Mouse (Mus musculus): Measurements from ENCODE around the gene Ankrd45. TPM values are rescaled to one million over a fixed set of nuclear protein-coding genes. Genes with fewer than 3 reads are reported as not detected.

Gene Ankrd45
- polyA plus RNA-seq (2012; rRNA removed) = 38.5 and 41.3 TPM in 2 replicates

DNA sequence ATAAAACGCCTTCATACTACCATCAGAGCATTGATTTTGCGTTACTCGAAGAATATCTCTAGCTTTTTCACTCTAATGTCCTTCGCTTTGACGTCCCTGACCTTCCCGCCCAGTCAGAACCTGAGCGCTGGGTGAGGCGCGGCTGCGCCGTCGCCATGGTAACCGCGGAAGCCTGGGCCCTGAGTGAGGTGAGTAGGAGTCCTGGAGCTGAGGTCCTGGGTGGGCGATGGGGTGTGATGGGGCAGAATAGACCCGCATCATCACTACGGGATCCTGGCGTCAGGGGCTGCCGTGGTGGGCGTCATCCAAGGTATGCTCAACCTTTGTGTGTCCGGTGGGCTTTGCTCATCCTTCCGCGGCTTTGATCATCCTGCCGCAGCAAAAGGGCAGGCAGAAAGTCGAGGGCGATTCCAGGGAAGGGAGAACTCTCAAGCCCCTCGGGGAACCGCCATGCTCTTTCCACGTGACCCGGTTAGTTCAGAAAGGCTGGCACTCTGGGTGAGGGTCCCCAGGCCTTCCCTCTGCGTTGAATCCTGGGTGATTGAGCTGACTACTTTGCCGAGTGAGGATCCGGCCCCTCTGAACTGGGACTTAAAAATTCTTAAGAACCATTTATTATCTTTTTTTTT is at the start of gene Ankrd45:
Gene Ankrd45 (plus strand): TSS at position 161 of the 629 bp plus-strand sequence.
- Histone ChIP-seq H3K27ac (ENCODE audit: insufficient read depth, low read length) (0 out of 2 replicates have a peak within 1 kb of the TSS, but pooled peaks have one; percentile 24), H3K4me1 (ENCODE audit: control insufficient read depth, insufficient read depth, low read length) (no peaks in the 10 kb centered on the region), H3K4me3 (ENCODE audit: insufficient read depth, low read length) (peak within 1 kb of the TSS; percentile 80)
- TF ChIP-seq CTCF (IDR thresholded peaks at IDR 0.05; ENCODE audit: extremely low read depth, insufficient read depth, low read length) (no peak), POLR2A (IDR thresholded peaks at IDR 0.05; ENCODE audit: extremely low read depth, insufficient read depth, low read length) (peak; percentile 43; the same call in 1 of the 2 replicates)

DNA sequence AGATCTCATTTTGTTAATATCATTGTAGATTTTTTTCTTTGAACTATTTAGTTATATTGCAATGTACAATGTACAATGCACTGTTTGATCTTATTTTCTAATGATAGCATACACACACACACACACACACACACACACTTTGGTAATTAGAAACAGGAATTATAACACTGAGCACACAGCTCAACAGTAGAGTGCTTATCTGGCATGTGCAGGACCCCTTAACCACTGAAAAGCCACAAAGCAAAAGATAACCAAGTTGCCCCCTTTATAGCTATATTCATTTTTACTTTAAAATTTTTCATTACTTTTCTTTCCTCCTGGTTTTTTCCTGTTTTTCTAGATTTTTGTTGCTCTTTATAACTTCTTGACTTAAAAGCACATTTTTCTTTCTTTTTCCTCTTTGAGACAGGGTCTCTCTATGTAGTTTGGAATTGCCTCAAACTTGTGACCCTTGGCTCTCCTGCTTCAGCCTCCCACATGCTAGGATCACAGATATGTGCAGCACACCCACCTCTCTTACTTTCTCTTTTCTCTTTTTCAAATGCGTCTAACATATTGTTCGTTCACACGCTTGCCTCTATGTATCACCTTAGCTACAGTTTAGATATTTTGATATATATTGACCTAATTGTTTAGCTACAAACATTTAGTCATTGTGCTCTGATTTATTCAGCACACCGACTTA is 42.6 kb upstream of the Ankrd45 start:
- TF ChIP-seq POLR2A (IDR thresholded peaks at IDR 0.05; ENCODE audit: extremely low read depth, insufficient read depth, low read length) (no peak), CTCF (IDR thresholded peaks at IDR 0.05; ENCODE audit: extremely low read depth, insufficient read depth, low read length) (no peak)
- Histone ChIP-seq H3K27ac (ENCODE audit: insufficient read depth, low read length) (no peak overlapping the region), H3K4me3 (ENCODE audit: insufficient read depth, low read length) (no peak overlapping the region), H3K4me1 (ENCODE audit: control insufficient read depth, insufficient read depth, low read length) (no peaks in the 10 kb centered on the region)

DNA sequence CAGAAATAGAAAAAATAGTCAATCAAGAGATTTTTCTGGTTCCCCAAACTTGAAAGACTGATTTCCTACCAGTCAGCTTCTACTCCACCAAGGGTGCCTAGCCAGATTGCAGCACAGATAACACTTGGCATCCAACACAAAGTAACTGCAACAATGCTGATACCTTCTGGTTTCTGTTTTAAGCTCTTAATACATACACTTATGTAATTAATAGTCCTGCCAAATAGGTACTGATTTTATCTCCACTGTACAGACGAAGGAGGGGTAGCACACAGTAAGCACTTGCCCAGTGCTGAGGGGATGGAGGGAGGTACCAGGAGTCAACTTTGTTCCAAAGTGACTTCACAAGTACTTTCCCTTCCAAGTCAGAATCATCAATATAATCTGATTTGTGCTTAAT is 38.6 kb upstream of the Ankrd45 start:
- no peak overlapping the region for H3K4me3 ChIP-seq (ENCODE audit: insufficient read depth, low read length)
- TF ChIP-seq POLR2A (IDR thresholded peaks at IDR 0.05; ENCODE audit: extremely low read depth, insufficient read depth, low read length) (no peak), CTCF (IDR thresholded peaks at IDR 0.05; ENCODE audit: extremely low read depth, insufficient read depth, low read length) (no peak)
- H3K4me1 ChIP-seq (ENCODE audit: control insufficient read depth, insufficient read depth, low read length) = no peaks in the 10 kb centered on the region
- no peak overlapping the region for H3K27ac ChIP-seq (ENCODE audit: insufficient read depth, low read length)

DNA sequence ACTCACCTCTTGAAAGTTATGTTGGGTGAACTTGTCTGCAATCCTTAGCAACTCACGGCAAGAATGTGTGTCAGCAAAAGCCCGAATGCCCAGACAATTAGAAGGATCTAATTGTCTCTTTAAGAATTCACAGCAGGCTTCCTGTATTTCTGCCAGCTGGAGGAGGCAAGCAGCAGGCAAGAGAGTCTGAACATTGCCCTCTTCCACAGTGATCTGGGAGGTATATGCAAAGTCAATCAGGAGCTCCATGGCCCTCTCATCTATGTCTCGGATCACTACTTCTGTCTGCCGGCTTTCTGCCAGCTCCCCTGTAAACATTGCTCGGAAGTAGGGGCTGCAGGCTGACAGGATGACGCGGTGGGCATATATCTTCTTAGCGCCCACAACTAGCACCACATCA is 33.3 kb upstream of the Ankrd45 start:
- H3K4me3 ChIP-seq (ENCODE audit: insufficient read depth, low read length) = no peak overlapping the region
- no peak overlapping the region for H3K27ac ChIP-seq (ENCODE audit: insufficient read depth, low read length)
- no peak for TF ChIP-seq CTCF (IDR thresholded peaks at IDR 0.05; ENCODE audit: extremely low read depth, insufficient read depth, low read length)
- no peak for TF ChIP-seq POLR2A (IDR thresholded peaks at IDR 0.05; ENCODE audit: extremely low read depth, insufficient read depth, low read length)
- no peaks in the 10 kb centered on the region; the same call in 1 of the 2 replicates for H3K4me1 ChIP-seq (ENCODE audit: control insufficient read depth, insufficient read depth, low read length)

DNA sequence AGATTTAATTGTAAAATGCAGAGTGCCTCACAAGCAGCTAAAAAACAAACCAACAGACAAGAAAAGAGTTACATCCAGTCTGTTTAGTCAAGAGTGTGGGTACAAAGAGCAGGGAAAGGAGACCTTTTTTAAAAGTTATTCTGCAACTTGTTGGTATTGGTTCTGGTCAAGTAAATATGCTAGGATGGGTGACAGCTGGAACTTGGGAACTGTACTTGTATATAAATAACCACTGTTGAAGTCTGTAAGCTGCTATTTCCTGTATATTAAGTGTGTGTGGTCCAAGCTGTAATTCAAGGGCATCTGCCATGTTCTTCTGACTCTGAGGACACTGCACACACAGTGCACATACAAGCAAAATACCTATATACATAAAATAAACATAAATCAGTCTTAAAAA is 27.9 kb upstream of the Ankrd45 start:
- no peak overlapping the region for H3K27ac ChIP-seq (ENCODE audit: insufficient read depth, low read length)
- TF ChIP-seq CTCF (IDR thresholded peaks at IDR 0.05; ENCODE audit: extremely low read depth, insufficient read depth, low read length) (no peak), POLR2A (IDR thresholded peaks at IDR 0.05; ENCODE audit: extremely low read depth, insufficient read depth, low read length) (no peak)
- no peaks in the 10 kb centered on the region; the same call in 1 of the 2 replicates for H3K4me1 ChIP-seq (ENCODE audit: control insufficient read depth, insufficient read depth, low read length)
- H3K4me3 ChIP-seq (ENCODE audit: insufficient read depth, low read length) = no peak overlapping the region

DNA sequence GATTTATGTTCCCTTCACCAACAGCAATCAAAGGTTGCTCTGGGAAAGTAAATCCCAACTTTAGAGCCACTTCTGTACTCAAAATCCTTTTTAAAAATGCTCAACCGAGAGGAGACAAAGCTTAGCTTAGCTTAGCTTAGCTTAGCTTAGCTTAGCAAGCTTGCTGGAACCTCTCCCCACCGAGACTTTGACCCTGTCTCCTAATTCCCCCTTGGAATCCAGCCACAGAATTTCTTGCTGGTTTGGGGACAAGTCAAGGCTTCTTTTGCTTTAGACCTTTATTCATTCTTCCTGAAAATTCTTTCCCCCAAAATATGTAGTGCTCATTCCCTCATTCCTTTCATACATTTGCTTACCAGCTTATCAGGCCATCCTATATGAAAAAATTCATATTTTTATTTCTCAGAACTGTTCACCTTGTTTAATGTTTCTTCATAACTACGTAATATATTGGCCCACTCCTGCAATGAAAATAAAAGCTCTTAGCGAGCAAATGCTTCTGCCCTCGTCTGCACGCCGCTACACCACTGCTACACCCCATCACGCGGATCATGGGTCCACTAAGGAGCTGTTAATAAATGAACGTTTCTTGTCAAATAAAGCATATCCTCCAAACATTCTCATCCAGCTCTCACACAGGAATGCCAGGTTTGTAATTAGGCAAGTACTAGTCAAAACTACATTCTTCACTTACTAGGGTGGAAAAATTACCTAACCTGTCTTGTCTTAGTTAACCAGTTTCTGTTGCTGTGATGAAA is 19.7 kb upstream of the Ankrd45 start:
- Histone ChIP-seq H3K4me1 (ENCODE audit: control insufficient read depth, insufficient read depth, low read length) (no peaks in the 10 kb centered on the region), H3K4me3 (ENCODE audit: insufficient read depth, low read length) (no peak overlapping the region), H3K27ac (ENCODE audit: insufficient read depth, low read length) (no peak overlapping the region)
- TF ChIP-seq CTCF (IDR thresholded peaks at IDR 0.05; ENCODE audit: extremely low read depth, insufficient read depth, low read length) (no peak), POLR2A (IDR thresholded peaks at IDR 0.05; ENCODE audit: extremely low read depth, insufficient read depth, low read length) (no peak)

DNA sequence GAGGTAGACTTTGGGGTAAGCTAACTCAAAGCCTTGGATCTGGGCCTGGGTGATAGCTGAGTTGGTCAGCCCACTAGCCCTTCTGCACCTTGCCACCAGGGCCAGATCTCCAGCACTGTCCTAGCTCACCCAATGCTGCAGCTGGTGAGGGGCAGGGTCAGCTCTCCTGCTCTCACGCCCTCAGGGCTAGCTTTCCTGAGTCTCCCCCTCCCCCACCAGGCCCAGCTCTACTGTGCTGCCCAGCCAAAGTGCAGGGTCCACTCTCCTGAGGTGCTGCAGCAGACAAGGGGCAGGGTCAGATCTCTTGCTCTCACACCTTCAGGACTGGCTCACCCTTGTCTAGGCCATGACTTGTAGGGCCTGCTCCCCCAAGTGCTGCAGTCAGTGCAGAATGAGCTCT is 16.0 kb upstream of the Ankrd45 start:
- Histone ChIP-seq H3K4me3 (ENCODE audit: insufficient read depth, low read length) (no peak overlapping the region), H3K27ac (ENCODE audit: insufficient read depth, low read length) (no peak overlapping the region), H3K4me1 (ENCODE audit: control insufficient read depth, insufficient read depth, low read length) (peaks cover 2% of the 10 kb centered on the region; the same call in 1 of the 2 replicates)
- TF ChIP-seq CTCF (IDR thresholded peaks at IDR 0.05; ENCODE audit: extremely low read depth, insufficient read depth, low read length) (no peak), POLR2A (IDR thresholded peaks at IDR 0.05; ENCODE audit: extremely low read depth, insufficient read depth, low read length) (no peak)

DNA sequence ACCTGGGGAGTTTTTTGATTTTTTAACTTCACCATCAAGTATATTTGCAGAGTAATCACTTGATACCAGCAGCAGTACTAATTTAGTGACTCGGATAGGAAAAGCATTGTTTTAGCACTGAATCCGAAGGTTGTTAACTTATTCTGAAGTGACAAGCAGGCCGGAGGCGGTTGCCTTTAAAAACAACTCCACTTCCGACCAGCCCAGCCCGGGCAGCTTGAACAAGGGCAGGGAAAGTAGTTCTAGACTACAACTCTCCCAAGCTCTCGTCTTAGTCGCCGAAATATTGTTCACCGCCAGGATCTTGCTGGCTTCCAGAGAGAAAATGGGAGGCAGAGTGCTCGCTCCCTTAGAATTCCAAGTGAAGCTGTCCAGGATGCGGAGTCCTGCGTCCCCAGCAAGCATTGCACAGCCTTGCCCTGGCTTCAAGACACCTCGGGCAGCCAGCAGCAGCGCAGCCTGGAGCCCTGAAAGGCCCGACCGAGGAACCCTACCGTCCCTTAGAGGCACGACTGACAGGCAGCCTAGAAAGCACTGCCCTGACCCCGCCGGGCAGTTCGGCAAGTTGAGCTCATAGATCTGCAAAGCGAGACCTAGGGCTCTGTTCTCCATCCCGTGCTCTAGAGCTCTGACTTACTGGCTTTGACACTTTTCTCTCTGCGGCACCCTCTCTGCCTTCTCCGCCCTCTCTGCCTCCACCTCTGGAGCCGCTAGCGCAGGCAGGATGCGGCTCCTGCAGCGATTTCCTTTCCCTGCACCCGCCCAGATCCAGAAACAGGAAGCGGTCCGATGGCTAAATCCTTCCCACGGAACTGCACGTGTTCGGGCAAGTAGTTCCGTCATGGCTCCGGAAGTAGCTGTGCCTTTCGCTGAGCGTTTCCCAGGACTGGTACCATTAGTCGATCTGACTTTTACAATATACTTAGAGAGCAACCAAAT is 11.5 kb upstream of the Ankrd45 start, which contains the start of gene Klhl20:
Gene Klhl20 (minus strand): TSS at position 786 of the 939 bp plus-strand sequence.
- Histone ChIP-seq H3K4me1 (ENCODE audit: control insufficient read depth, insufficient read depth, low read length) (peaks cover 2% of the 10 kb centered on the region; the same call in 1 of the 2 replicates), H3K4me3 (ENCODE audit: insufficient read depth, low read length) (peak within 1 kb of the TSS; percentile 73), H3K27ac (ENCODE audit: insufficient read depth, low read length) (peak within 1 kb of the TSS; percentile 41; the same call in 1 of the 2 replicates)
- peak; percentile 92 for TF ChIP-seq POLR2A (IDR thresholded peaks at IDR 0.05; ENCODE audit: extremely low read depth, insufficient read depth, low read length)
- TF ChIP-seq CTCF (IDR thresholded peaks at IDR 0.05; ENCODE audit: extremely low read depth, insufficient read depth, low read length) = no peak
